Mouse (Mus musculus): Measurements from ENCODE around the gene Dock9. TPM values are rescaled to one million over a fixed set of nuclear protein-coding genes. Genes with fewer than 3 reads are reported as not detected.
"Not testable (repeated sequence)": the region's sequence is repeated elsewhere in the genome, so short reads cannot be mapped to it uniquely, and the experiment has no call there.

Dock9 gene
- total and polyA plus RNA-seq, 3 experiments: 19.8 to 25.7 (median 24.0) TPM

- intact Hi-C loops (cut with DNase I): loop anchor here (1.0 to 5.0 kb wide), 2 partner anchors 48 to 101 kb away; partner anchors contain the start of gene Dock9
- Histone ChIP-seq H3K36me3 (ENCODE audit: control insufficient read depth, insufficient read depth, low read length) (no peaks in the 10 kb centered on the region), H3K4me1 (ENCODE audit: control insufficient read depth, insufficient read depth, low read length) (peaks cover 9% of the 10 kb centered on the region), H3K9ac (ENCODE audit: low read depth, low read length) (peak overlapping the region; percentile 75), H3K27ac (peak overlapping the region; percentile 90), H3K4me3 (peak overlapping the region; percentile 62), H3K79me2 (replicated peaks; ENCODE audit: control insufficient read depth, insufficient read depth, low read length) (peaks cover 1% of the 10 kb centered on the region; the same call in 1 of the 2 replicates), H3K27me3 (ENCODE audit: control insufficient read depth, insufficient read depth, low read length) (no peaks in the 10 kb centered on the region)
- DNase-seq: no peak
- no peak for TF ChIP-seq CTCF (IDR thresholded peaks at IDR 0.05)
- TF ChIP-seq EP300 (IDR thresholded peaks at IDR 0.05; ENCODE audit: insufficient read depth, low read depth, low read length): 0 out of 2 replicates have a peak, but pooled peaks have one; percentile 18
- no peak for TF ChIP-seq POLR2A (IDR thresholded peaks at IDR 0.05; ENCODE audit: insufficient read depth, low read depth, low read length)
- 50% methylated on average over 8 of the region's 8 CpGs for WGBS
These were observed 101.1 kb downstream of the Dock9 start for GRCm38 (mm10) chr14:121696429-121697118.

GRCm38 (mm10) chr14:121694706-121695105 is 102.9 kb downstream of the Dock9 start:
- peak in 1 of 2 experiments; percentile 34 for DNase-seq
- peaks cover 3% of the 10 kb centered on the region; the same call in 1 of the 2 replicates for H3K79me2 ChIP-seq (replicated peaks; ENCODE audit: control insufficient read depth, insufficient read depth, low read length)
- peak overlapping the region; percentile 90 for H3K27ac ChIP-seq
- H3K27me3 ChIP-seq (ENCODE audit: control insufficient read depth, insufficient read depth, low read length): no peaks in the 10 kb centered on the region
- no peak for TF ChIP-seq EP300 (IDR thresholded peaks at IDR 0.05; ENCODE audit: insufficient read depth, low read depth, low read length)
- TF ChIP-seq CTCF (IDR thresholded peaks at IDR 0.05): no peak
- TF ChIP-seq POLR2A (IDR thresholded peaks at IDR 0.05; ENCODE audit: insufficient read depth, low read depth, low read length): peak; percentile 43; the same call in 1 of the 2 replicates
- H3K9ac ChIP-seq (ENCODE audit: low read depth, low read length): peak overlapping the region; percentile 29
- intact Hi-C loops (cut with DNase I): loop anchor here (2.0 to 5.0 kb wide), 3 partner anchors 16 to 103 kb away; partner anchors contain the start of gene Dock9
- H3K4me3 ChIP-seq: peak overlapping the region; percentile 62
- WGBS: 54% methylated on average over 3 of the region's 3 CpGs
- peaks cover 12% of the 10 kb centered on the region for H3K4me1 ChIP-seq (ENCODE audit: control insufficient read depth, insufficient read depth, low read length)
- H3K36me3 ChIP-seq (ENCODE audit: control insufficient read depth, insufficient read depth, low read length): 0 out of 2 replicates have a peak, but pooled peaks cover 2% of the 10 kb centered on the region

GRCm38 (mm10) chr14:121693991-121694594 is 103.5 kb downstream of the Dock9 start:
- Histone ChIP-seq H3K4me3 (peak overlapping the region; percentile 26; the same call in 1 of the 2 replicates), H3K4me1 (ENCODE audit: control insufficient read depth, insufficient read depth, low read length) (peaks cover 12% of the 10 kb centered on the region), H3K9ac (ENCODE audit: low read depth, low read length) (no peak overlapping the region), H3K27me3 (ENCODE audit: control insufficient read depth, insufficient read depth, low read length) (no peaks in the 10 kb centered on the region), H3K27ac (peak overlapping the region; percentile 90), H3K79me2 (replicated peaks; ENCODE audit: control insufficient read depth, insufficient read depth, low read length) (peaks cover 3% of the 10 kb centered on the region; the same call in 1 of the 2 replicates), H3K36me3 (ENCODE audit: control insufficient read depth, insufficient read depth, low read length) (0 out of 2 replicates have a peak, but pooled peaks cover 2% of the 10 kb centered on the region)
- WGBS: 77% methylated on average over 11 of the region's 11 CpGs
- intact Hi-C loops (cut with DNase I): loop anchor here (2.0 kb wide), 2 partner anchors 15 to 59 kb away; no protein-coding TSS in a partner anchor
- TF ChIP-seq CTCF (IDR thresholded peaks at IDR 0.05): no peak
- no peak for TF ChIP-seq POLR2A (IDR thresholded peaks at IDR 0.05; ENCODE audit: insufficient read depth, low read depth, low read length)
- TF ChIP-seq EP300 (IDR thresholded peaks at IDR 0.05; ENCODE audit: insufficient read depth, low read depth, low read length): no peak
- DNase-seq: no peak

GRCm38 (mm10) chr14:121689649-121690048 is 108.0 kb downstream of the Dock9 start:
- H3K27me3 ChIP-seq (ENCODE audit: control insufficient read depth, insufficient read depth, low read length); H3K27ac ChIP-seq; intact Hi-C loops (cut with DNase I); H3K9ac ChIP-seq (ENCODE audit: low read depth, low read length); H3K4me3 ChIP-seq; H3K79me2 ChIP-seq (replicated peaks; ENCODE audit: control insufficient read depth, insufficient read depth, low read length); DNase-seq; H3K36me3 ChIP-seq (ENCODE audit: control insufficient read depth, insufficient read depth, low read length): not testable (repeated sequence)
- WGBS: 90% methylated on average over 5 of the region's 5 CpGs
- H3K4me1 ChIP-seq (ENCODE audit: control insufficient read depth, insufficient read depth, low read length): peaks cover 14% of the 10 kb centered on the region

- peaks cover 8% of the 10 kb centered on the region for H3K4me1 ChIP-seq (ENCODE audit: control insufficient read depth, insufficient read depth, low read length)
- 0 out of 2 replicates have a peak, but pooled peaks cover 2% of the 10 kb centered on the region for H3K36me3 ChIP-seq (ENCODE audit: control insufficient read depth, insufficient read depth, low read length)
- no peak for DNase-seq
- 69% methylated on average over 1 of the region's 1 CpGs for WGBS
- intact Hi-C loops (cut with DNase I): no loop called here
- TF ChIP-seq EP300 (IDR thresholded peaks at IDR 0.05; ENCODE audit: insufficient read depth, low read depth, low read length) (no peak), POLR2A (IDR thresholded peaks at IDR 0.05; ENCODE audit: insufficient read depth, low read depth, low read length) (no peak), CTCF (IDR thresholded peaks at IDR 0.05) (no peak)
- no peak overlapping the region for H3K27ac ChIP-seq
- no peak overlapping the region for H3K4me3 ChIP-seq
- H3K27me3 ChIP-seq (ENCODE audit: control insufficient read depth, insufficient read depth, low read length): no peaks in the 10 kb centered on the region
- H3K79me2 ChIP-seq (replicated peaks; ENCODE audit: control insufficient read depth, insufficient read depth, low read length): peaks cover 2% of the 10 kb centered on the region; the same call in 1 of the 2 replicates
- no peak overlapping the region for H3K9ac ChIP-seq (ENCODE audit: low read depth, low read length)
These were observed 109.5 kb downstream of the Dock9 start for GRCm38 (mm10) chr14:121688175-121688574.
